Mouse (Mus musculus) hindlimb bud, embryonic 11.5 days (tissue): ENCODE results near the gene Tubb4a.
"Not testable (repeated sequence)": the region's sequence is repeated elsewhere in the genome, so short reads cannot be mapped to it uniquely, and the experiment has no call there.

Source experiments
- DNase-seq: peaks from one replicate; pipeline ENCODE4 v3.0.0-alpha.2; 2012; ENCODE audit warnings: low read depth, low spot score; ENCODE audit errors: extremely low spot score

Tubb4a gene

GRCm38 (mm10) chr17:57059486-57059977 is 28.1 kb downstream of the Tubb4a start, which contains the start of gene Slc25a23:
Gene Slc25a23 (minus strand): TSS chr17:57059863.
- no peak for DNase-seq

DNA sequence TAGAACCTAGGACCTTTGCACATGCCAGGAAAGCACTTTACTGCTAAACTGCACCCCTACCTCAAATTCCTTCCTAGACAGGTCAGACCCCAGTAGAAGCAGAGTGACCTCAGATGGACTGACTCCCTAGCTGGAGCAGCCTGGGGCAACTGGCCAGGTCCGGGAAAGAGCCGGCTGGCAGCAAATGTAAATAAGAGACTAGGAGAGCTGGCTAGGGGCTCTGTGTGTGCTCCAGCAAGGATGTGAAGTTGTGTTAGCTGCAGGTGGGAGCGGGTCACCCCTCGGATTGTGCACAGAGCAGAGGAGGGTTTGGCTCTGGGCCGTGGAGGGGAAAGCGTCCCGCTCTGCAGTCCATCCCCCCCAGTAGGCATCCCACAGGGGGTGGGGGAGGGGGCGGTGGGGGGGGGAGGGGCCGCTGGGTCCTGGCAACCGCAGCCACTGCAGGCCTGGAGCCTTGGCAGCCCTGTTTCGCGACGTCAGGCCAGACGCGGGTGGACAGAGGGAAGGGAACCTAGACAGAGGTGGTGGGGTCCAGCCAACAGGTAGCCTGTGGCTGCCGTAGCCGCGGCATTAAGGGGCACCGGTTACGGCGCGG is 28.6 kb downstream of the Tubb4a start, which contains the start of gene Crb3:
Crb3 (plus strand) TSS at position 215 of the 595 bp plus-strand sequence.
- DNase-seq = no peak

DNA sequence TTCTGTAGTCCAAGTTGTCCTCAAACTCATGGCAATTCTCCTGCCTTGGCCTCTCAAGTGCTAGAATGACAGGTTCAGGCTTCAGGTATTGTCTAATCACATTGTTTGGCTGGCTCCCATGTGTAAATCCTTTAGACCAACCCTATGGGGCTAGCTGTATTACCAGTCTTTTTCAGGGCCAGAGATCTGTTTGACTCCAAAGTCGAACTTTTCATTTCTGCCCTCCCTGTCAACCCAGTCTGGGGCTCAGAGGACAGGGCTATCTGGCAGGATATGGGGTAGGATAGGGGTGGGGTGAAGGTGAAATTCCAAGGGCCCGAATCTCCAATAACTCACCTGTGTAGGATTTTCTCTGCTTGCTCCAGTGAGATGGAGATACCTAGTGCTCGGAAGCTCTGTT is 31.3 kb downstream of the Tubb4a start:
- no peak for DNase-seq

GRCm38 (mm10) chr17:57051679-57052078 is 35.9 kb downstream of the Tubb4a start:
- DNase-seq = not testable (repeated sequence)

GRCm38 (mm10) chr17:57048816-57049215 is 38.8 kb downstream of the Tubb4a start:
- DNase-seq = no peak

DNA sequence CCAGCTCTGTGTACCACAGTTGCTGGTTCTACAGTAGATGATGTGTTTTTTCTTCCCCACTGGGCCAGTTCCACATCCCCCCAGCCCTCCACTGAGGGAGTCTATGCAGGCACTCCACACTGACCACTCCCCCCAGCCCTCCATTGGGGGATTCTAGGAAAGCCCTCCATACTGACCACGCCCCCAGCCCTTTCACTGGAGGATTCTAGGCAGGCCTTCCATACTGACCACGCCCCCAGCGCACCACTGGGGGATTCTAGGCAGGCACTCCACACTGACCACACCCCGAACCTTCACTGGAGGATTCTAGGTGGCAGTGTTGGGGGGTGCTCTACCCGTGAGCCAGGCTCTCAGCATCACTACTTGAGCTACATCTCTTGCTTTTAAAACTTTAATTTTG is 40.2 kb downstream of the Tubb4a start:
- DNase-seq = no peak

DNA sequence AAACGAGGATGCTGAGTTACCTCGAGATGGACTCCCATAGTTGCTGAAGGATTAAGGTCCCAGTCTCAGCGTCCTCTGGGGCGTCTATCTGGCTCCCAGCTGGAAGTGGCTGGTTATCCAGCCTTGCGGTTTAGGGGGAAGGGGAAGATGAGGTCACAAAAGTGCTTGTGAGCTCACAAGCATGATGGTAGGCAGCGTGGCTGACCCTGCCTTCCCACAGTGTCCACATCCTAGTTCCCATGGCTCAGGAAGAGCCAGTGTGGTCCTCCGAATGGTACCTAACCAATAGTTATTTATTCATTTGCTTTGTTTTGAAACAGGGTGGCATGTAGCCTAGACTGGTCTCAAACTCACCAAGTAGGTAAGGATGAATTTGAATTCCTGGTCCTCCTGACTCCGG is 46.0 kb downstream of the Tubb4a start, which contains the start of gene Slc25a41:
Slc25a41 (minus strand) TSS at position 101 of the 400 bp plus-strand sequence.
- no peak for DNase-seq

DNA sequence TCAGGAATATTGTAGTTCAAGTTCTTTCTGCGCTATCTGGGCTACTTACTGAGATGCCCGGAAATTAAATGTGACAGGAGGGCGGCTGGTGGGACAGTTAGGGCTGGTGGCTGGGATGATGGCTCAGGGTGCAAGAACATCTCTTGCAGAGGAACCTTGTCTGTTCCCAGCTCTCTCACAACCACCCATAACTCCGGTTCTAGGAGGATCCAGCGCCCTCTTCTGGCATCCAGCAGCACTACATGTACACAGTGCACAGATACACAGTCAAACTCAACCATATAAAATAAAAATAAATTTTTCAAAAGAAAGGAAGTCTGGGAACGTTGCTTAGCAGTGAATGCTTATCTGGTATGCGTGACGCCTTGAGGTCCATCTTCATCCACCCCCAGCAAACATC is 48.6 kb downstream of the Tubb4a start:
- DNase-seq = no peak

- no peak for DNase-seq
Observed at GRCm38 (mm10) chr17:57032854-57033253, 54.7 kb downstream of the Tubb4a start.

- DNase-seq = peak; percentile 99
Observed at GRCm38 (mm10) chr17:57031661-57032420, 55.7 kb downstream of the Tubb4a start.

- DNase-seq = no peak
Observed at GRCm38 (mm10) chr17:57030931-57031660, 56.5 kb downstream of the Tubb4a start, which contains the start of gene Khsrp. Gene Khsrp (minus strand): TSS chr17:57031522.
